Mouse (Mus musculus) hindbrain, embryonic 11.5 days (tissue): ENCODE measurements around the gene Tgm2. TPM values are rescaled to one million over a fixed set of nuclear protein-coding genes. Genes with fewer than 3 reads are reported as not detected.
A peak's percentile ranks its signal among the peaks of the same experiment; 100 is the strongest.

Experiments
- ATAC-seq: fragments of 200-750 bp; cut with Nextera tagmentation; 2 replicates; pipeline ENCODE4 v1.8.0; 2017; ENCODE audit warnings: mild to moderate bottlenecking, moderate TSS enrichment, moderate library complexity; ENCODE audit not compliant: low FRiP score
- DNase-seq: peaks from one replicate; pipeline ENCODE4 v3.0.0-alpha.2; 2015; ENCODE audit warnings: low spot score
- H3K27ac ChIP-seq: fragments of 300-500 bp; sonication (generic); 2 replicates; pipeline ENCODE4 v1.5.1; 2014; ENCODE audit warnings: mild to moderate bottlenecking, low read depth, low read length
- H3K27me3 ChIP-seq: fragments of 300-500 bp; sonication (generic); 2 replicates; pipeline ENCODE4 v1.6.1; 2014; ENCODE audit warnings: mild to moderate bottlenecking, low read length, moderate library complexity, mixed read lengths; ENCODE audit not compliant: control insufficient read depth, insufficient read depth
- H3K36me3 ChIP-seq: fragments of 300-500 bp; sonication (generic); 2 replicates; pipeline ENCODE4 v1.6.1; 2014; ENCODE audit warnings: mild to moderate bottlenecking, low read length, moderate library complexity, mixed read lengths; ENCODE audit not compliant: control insufficient read depth, insufficient read depth
- H3K4me1 ChIP-seq: fragments of 300-500 bp; sonication (generic); replicated peaks from 2 replicates; pipeline ENCODE4 v1.6.1; 2014; ENCODE audit warnings: low read length, mixed read lengths; ENCODE audit not compliant: control insufficient read depth, insufficient read depth
- H3K4me2 ChIP-seq: fragments of 300-500 bp; sonication (generic); replicated peaks from 2 replicates; pipeline ENCODE4 v1.6.1; 2014; ENCODE audit warnings: mild to moderate bottlenecking, low read depth, low read length
- H3K4me3 ChIP-seq: fragments of 300-500 bp; sonication (generic); 2 replicates; pipeline ENCODE4 v1.5.1; 2014; ENCODE audit warnings: low read depth, low read length
- H3K9ac ChIP-seq: fragments of 300-500 bp; sonication (generic); 2 replicates; pipeline ENCODE4 v1.6.1; 2014; ENCODE audit warnings: low read depth, low read length
- H3K9me3 ChIP-seq: fragments of 300-500 bp; sonication (generic); 2 replicates; pipeline ENCODE4 v1.6.1; 2016; ENCODE audit warnings: low read length; ENCODE audit not compliant: control insufficient read depth
- WGBS: fragments of 180-500 bp; shearing (Covaris S2); extraction: QIAGEN DNeasy Blood & Tissue Kit; methylation state at CpG from one replicate; pipeline ENCODE4 v1.1.7; 2014; 5-methylcytosine and 5-hydroxymethylcytosine counted together
- polyA plus RNA-seq: library from polyadenylated mRNA; unstranded; fragments of >200 nt; fragmentation: Nextera tagmentation; extraction: Ambion mirVana; gene quantifications from 2 replicates; pipeline ENCODE4 v1.2.1, GENCODE M21; 2014

Tgm2 gene
- polyA plus RNA-seq, 1 experiment from 2014 or later = 4.2 TPM

DNA sequence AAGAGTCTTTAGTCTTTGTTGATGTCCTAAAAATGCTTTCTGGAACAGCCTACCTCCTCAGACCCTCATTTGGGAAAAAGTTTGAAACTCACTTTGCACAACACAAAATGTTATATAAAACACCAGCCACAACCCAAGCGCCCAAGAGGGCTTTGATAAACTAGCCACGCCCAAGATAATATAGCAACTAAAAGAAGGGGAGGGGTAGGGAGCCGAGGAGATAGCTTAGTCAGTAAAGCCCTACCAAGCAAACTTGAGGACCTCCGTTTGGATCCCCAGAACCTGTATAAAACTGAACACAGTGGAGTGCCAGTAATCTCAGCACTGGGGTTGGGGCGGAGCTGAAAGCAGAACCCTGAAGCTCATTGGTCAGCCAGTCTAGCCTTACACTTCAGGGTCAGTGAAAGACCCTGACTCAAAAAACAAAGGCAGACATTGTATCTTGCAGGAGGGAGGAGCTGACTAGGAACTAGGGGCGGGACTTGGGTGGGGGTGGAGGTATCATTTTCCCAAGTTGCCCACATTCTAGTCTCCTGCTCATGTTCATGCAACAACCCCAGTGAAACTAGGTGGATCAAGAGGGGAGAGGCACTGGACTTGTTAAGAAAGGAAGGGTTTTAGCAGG lies 6.6 kb upstream of the Tgm2 start:
- Histone ChIP-seq H3K27ac (peak overlapping the region; percentile 24; the same call in 1 of the 2 replicates), H3K4me2 (no peak overlapping the region), H3K4me3 (no peak overlapping the region), H3K4me1 (no peaks in the 10 kb centered on the region), H3K27me3 (no peaks in the 10 kb centered on the region), H3K9ac (no peak overlapping the region), H3K9me3 (no peaks in the 10 kb centered on the region), H3K36me3 (no peaks in the 10 kb centered on the region)
- ATAC-seq (peak; percentile 85), DNase-seq (peak; percentile 62)
- 36% methylated on average over 6 of the region's 6 CpGs for WGBS

DNA sequence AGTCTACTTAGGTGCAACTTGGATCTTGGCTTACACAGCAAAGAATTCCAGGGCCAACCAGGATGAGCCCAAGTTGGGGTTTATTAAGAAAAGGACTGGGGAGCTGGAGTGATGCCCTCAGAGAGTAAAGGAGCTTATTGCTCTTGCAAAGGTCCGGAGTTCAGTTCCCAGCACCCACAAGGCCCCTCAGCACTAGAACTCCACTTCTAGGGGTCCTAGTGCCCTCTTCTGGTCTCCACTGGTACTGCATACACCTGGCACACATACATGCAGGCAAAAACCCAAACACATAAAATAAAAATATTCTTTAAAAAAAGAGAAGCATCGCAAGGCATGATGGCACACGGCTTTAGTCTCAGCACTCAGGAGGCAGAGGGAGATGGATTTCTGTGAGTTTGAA lies 4.8 kb upstream of the Tgm2 start:
- no peaks in the 10 kb centered on the region for H3K4me1 ChIP-seq
- ATAC-seq (no peak), DNase-seq (no peak)
- no peaks in the 10 kb centered on the region for H3K9me3 ChIP-seq
- 97% methylated on average over 3 of the region's 3 CpGs for WGBS
- H3K27me3 ChIP-seq = peaks cover under 1% of the 10 kb centered on the region; the same call in 1 of the 2 replicates
- no peaks in the 10 kb centered on the region for H3K36me3 ChIP-seq
- no peak overlapping the region for H3K4me3 ChIP-seq
- H3K27ac ChIP-seq = no peak overlapping the region
- no peak overlapping the region for H3K9ac ChIP-seq
- no peak overlapping the region for H3K4me2 ChIP-seq

DNA sequence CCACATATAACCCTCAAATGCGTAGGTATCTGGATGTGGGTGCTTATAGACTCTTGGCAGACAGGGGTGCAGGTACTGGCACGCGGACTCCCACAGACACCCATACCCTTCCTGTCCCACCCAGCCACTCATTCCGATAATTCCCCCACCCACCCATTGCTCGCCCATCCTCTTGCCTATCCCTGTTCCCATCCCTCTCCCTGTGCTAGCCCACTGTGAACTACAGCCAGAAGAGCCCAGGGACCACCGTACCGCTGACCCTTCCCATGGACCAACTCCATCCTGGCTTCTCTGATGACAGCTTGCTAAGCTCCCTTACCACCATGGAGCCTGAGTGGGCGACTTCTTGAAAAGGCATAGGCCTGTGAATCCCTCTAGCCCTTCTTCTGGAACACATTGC lies 735 bp upstream of the Tgm2 start:
- Histone ChIP-seq H3K9ac (no peak overlapping the region), H3K4me2 (no peak overlapping the region), H3K4me1 (no peaks in the 10 kb centered on the region), H3K4me3 (no peak overlapping the region), H3K9me3 (no peaks in the 10 kb centered on the region), H3K36me3 (no peaks in the 10 kb centered on the region), H3K27me3 (peaks cover 9% of the 10 kb centered on the region; the same call in 1 of the 2 replicates), H3K27ac (no peak overlapping the region)
- 90% methylated on average over 8 of the region's 8 CpGs for WGBS
- no peak for ATAC-seq
- no peak for DNase-seq

DNA sequence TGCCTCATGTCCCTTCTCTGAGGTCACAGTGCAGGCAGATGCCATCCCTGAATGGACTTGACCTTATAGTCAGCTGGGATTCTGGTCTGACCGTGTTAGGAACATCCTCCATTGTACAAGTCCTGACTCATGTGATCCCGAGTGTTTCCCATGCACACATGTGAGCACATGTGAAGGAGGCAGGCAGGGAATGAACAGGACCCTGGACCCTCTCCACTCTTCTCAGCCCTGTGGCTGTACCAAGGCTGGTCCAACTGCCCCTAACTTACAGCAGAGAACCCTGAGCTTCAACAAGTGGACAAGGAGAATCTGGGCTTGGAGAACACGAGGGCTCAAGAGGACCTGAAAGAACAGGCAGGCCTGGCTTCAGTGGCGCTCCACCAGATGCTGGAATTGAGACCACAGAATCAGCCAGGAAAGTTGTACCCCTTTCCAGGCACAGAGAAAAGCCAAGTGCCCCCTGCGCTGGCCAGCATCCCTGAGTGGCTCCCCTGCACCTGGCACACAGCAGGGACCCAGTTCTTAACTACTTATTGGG lies 639 bp downstream of the Tgm2 start:
- H3K4me3 ChIP-seq = no peak overlapping the region
- H3K27me3 ChIP-seq = peaks cover 9% of the 10 kb centered on the region; the same call in 1 of the 2 replicates
- ATAC-seq = no peak
- no peaks in the 10 kb centered on the region for H3K9me3 ChIP-seq
- H3K9ac ChIP-seq = peak overlapping the region; percentile 35; the same call in 1 of the 2 replicates
- no peak overlapping the region for H3K27ac ChIP-seq
- peak overlapping the region; percentile 43; the same call in 1 of the 2 replicates for H3K4me2 ChIP-seq
- 70% methylated on average over 5 of the region's 5 CpGs for WGBS
- DNase-seq = no peak
- H3K36me3 ChIP-seq = no peaks in the 10 kb centered on the region
- no peaks in the 10 kb centered on the region for H3K4me1 ChIP-seq

DNA sequence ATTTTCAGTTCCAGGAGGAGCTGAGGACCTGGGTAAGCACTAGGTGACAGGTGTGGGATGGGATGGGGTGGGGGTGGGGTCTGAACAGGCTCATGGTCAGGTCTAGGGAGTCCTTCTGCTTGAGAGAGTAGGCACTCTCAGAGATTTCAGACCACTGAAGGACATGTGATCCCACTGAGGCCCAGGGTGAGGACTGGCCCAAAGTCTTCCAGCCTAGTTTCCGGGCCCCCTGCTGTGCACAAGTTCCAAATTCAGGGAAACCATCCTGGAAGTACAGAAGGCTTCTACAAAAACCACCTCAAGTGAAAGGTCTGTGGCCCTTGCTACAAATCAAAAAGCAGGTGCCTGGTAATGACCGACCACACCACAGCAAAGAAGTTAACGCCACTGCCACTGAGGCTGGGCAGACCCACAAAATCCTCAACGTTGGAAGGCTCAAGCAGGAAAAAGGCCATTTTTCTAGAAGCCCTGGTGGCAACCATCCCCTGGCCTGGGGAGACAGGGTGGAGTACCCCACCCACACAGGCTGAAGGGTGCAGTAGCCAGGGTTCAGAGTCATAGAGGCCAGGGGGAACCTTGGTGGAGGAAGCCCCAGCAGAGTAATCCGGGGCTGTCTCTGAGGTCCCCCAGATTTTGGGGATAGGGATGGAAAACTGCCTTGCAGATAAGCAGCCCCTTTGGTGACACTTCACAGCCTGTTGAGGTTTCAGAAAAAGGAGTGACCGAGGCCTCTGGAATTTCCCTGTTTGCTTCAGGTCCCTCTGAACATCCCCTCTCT lies 1.3 kb downstream of the Tgm2 start:
- ATAC-seq (no peak), DNase-seq (no peak)
- Histone ChIP-seq H3K27me3 (peaks cover 9% of the 10 kb centered on the region; the same call in 1 of the 2 replicates), H3K9me3 (no peaks in the 10 kb centered on the region), H3K36me3 (no peaks in the 10 kb centered on the region), H3K4me2 (no peak overlapping the region), H3K9ac (no peak overlapping the region), H3K4me1 (no peaks in the 10 kb centered on the region), H3K4me3 (no peak overlapping the region), H3K27ac (no peak overlapping the region)
- WGBS = 85% methylated on average over 6 of the region's 6 CpGs

DNA sequence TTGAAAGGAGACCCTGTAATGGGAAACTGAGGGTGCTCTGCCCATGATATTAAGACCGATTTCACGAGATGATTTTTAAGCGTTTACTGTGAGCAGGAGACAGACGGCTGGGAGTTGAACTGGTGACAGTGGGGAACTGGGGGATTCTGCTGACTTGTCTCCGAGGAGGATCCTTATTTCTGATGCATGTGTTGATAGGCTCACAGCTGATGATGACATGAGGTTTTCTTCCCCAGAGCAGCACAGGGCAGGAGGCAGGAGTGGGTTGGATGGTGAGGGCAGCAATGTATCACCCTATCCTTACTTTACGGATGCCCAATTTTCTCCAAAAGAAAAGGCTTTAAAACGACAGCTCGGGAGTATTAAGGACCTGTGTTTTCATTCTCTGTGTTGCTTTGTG lies 2.0 kb downstream of the Tgm2 start:
- DNase-seq = no peak
- no peak overlapping the region for H3K27ac ChIP-seq
- 60% methylated on average over 8 of the region's 8 CpGs for WGBS
- no peak overlapping the region for H3K4me2 ChIP-seq
- no peaks in the 10 kb centered on the region for H3K4me1 ChIP-seq
- ATAC-seq = no peak
- peaks cover 9% of the 10 kb centered on the region; the same call in 1 of the 2 replicates for H3K27me3 ChIP-seq
- no peak overlapping the region for H3K9ac ChIP-seq
- H3K36me3 ChIP-seq = no peaks in the 10 kb centered on the region
- no peaks in the 10 kb centered on the region for H3K9me3 ChIP-seq
- H3K4me3 ChIP-seq = no peak overlapping the region

DNA sequence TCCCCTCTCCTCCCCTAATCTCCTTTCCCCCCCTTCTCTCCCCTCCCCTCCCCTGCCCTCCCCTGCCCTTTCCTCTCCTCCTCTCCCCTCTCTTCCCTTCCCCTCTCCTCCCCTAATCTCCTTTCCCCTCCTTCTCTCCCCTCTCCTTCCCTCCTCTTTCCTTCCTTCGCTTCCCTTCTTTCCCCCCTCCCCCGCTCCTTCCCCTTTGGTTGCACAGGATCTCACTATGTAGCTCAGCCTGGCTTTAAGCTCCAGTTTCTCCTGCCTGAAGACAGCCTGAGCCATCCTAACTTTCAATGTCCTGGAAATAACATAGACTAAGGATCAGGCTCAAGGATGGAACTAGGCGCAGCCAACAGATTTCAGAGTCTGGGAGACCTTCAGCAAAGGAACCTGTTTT lies 2.4 kb downstream of the Tgm2 start:
- H3K4me2 ChIP-seq = no peak overlapping the region
- no peaks in the 10 kb centered on the region for H3K4me1 ChIP-seq
- no peak overlapping the region for H3K27ac ChIP-seq
- no peaks in the 10 kb centered on the region for H3K9me3 ChIP-seq
- no peak for DNase-seq
- no peak for ATAC-seq
- H3K36me3 ChIP-seq = no peaks in the 10 kb centered on the region
- no peak overlapping the region for H3K9ac ChIP-seq
- H3K4me3 ChIP-seq = no peak overlapping the region
- 78% methylated on average over 3 of the region's 3 CpGs for WGBS
- H3K27me3 ChIP-seq = peaks cover 9% of the 10 kb centered on the region; the same call in 1 of the 2 replicates

DNA sequence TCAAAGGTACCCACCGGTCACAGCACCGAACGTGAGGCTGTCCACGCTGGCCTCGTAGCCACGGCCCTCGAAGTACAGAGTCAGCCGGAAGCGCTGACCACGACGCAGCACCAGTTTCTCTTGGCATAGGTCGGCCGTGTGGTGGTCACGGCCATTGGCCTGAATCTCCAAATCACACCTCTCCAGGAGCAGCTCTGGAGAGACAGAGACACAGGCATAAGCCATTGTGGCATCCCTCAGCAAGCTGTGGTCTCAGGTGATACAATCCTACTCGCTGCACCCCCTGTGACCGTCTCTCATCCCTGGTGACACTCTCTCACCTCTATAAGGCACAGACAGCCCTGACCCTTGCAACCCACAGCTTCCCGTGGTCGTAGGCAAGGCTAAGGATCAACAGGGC lies 3.3 kb downstream of the Tgm2 start:
- Histone ChIP-seq H3K4me3 (no peak overlapping the region), H3K27ac (no peak overlapping the region), H3K4me1 (no peaks in the 10 kb centered on the region), H3K9me3 (no peaks in the 10 kb centered on the region), H3K36me3 (no peaks in the 10 kb centered on the region), H3K9ac (no peak overlapping the region), H3K4me2 (no peak overlapping the region), H3K27me3 (peaks cover 9% of the 10 kb centered on the region; the same call in 1 of the 2 replicates)
- 83% methylated on average over 18 of the region's 18 CpGs for WGBS
- DNase-seq = no peak
- ATAC-seq = no peak
